Mouse (Mus musculus): ENCODE data around the gene Sept12.

Sept12 gene

GRCm38 (mm10) chr16:4937351-4938190 lies 60.1 kb downstream of the Sept12 start:
- DNase-seq (ENCODE audit: low spot score) = no peak

Data from embryo, embryonic 10.5 days (tissue).